In the genomic region with DNA sequence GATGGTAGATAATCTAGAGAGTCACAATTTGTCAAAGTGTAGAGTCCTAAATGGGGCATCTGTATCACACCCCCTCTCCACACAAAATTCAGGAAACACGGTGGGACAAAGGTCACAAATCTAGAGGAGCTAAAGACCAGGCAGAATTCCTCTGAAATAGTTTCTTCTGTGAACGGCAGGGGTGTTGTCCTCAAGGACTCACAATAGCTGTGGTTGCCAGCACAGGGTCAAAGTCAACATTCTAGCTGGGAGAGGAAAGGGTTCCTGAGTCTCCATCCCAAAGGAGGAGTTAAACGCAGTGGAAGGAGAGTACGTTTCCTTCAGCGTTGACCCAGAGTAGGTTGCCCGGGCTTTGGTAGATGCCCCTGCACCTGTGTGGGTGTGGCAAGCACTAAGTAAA, we compare ENCODE assay signal across 25 mouse cellular contexts.
"Had no signal": no experiment of that assay in that cellular context is flagged by ENCODE, and none has a peak within 500 bp of the region (broad histone marks: within the 10 kb centered on the region; RNA-seq: fewer than 3 reads in every experiment).

No protein-coding gene starts in this region.

- ATAC-seq: forebrain, embryonic 16.5 days; hindbrain, embryonic 16.5 days; inflammation-experienced regulatory T-cells, adult 6 months; intestine, embryonic 15.5 days; intestine, postnatal 0 days; liver, postnatal 0 days had no signal

- H3K36me3 ChIP-seq: heart, embryonic 10.5 days; heart, embryonic 12.5 days; hindbrain, embryonic 10.5 days; hindbrain, embryonic 12.5 days; intestine, embryonic 15.5 days; limb, embryonic 10.5 days; limb, embryonic 12.5 days; liver, embryonic 13.5 days; liver, embryonic 15.5 days had no signal

- H3K9ac ChIP-seq: heart, embryonic 12.5 days; hindbrain, embryonic 12.5 days; hindbrain, embryonic 14.5 days; intestine, embryonic 15.5 days; limb, embryonic 12.5 days; liver, embryonic 13.5 days; liver, embryonic 15.5 days; liver, postnatal 0 days had no signal

- H3K27me3 ChIP-seq: heart, embryonic 12.5 days; hindbrain, embryonic 12.5 days; intestine, embryonic 15.5 days; limb, embryonic 12.5 days; liver, embryonic 13.5 days; liver, embryonic 15.5 days had no signal

- H3K27ac ChIP-seq: gastrocnemius, adult 2 months; heart, embryonic 10.5 days; hindbrain, embryonic 10.5 days; hindbrain, embryonic 12.5 days; hindbrain, embryonic 14.5 days; intestine, embryonic 15.5 days; layer of hippocampus, adult 2 months; left cerebral cortex, adult 2 months; limb, embryonic 10.5 days; limb, embryonic 12.5 days; liver, embryonic 13.5 days; liver, embryonic 15.5 days had no signal

- H3K4me2 ChIP-seq: heart, embryonic 12.5 days; hindbrain, embryonic 12.5 days; hindbrain, embryonic 14.5 days; intestine, embryonic 15.5 days; limb, embryonic 12.5 days; liver, embryonic 11.5 days; liver, embryonic 13.5 days; liver, embryonic 15.5 days had no signal

- H3K4me1 ChIP-seq: liver, embryonic 13.5 days; liver, embryonic 15.5 days had no signal

- H3K4me3 ChIP-seq: gastrocnemius, adult 2 months; heart, embryonic 10.5 days; heart, embryonic 12.5 days; hindbrain, embryonic 10.5 days; hindbrain, embryonic 12.5 days; intestine, embryonic 15.5 days; layer of hippocampus, adult 2 months; left cerebral cortex, adult 2 months; limb, embryonic 10.5 days; limb, embryonic 12.5 days; liver, embryonic 13.5 days; liver, embryonic 15.5 days had no signal

- DNase-seq: gastrocnemius, adult 2 months; gastrocnemius, postnatal 10 days; gastrocnemius, postnatal 25 days; heart, adult 18-20 months; heart, postnatal 10 days; heart, postnatal 4 days; liver; liver, embryonic 13.5 days; liver, postnatal 0 days had no signal

- H3K9me3 ChIP-seq: heart, embryonic 10.5 days; heart, embryonic 12.5 days; hindbrain, embryonic 10.5 days; hindbrain, embryonic 12.5 days; intestine, embryonic 15.5 days; limb, embryonic 10.5 days; limb, embryonic 12.5 days; liver, embryonic 13.5 days; liver, embryonic 15.5 days had no signal
